Mouse (Mus musculus) kidney, embryonic 16.5 days (tissue): ENCODE measurements around the gene Rab15. TPM values are rescaled to one million over a fixed set of nuclear protein-coding genes. Genes with fewer than 3 reads are reported as not detected.
A peak's percentile ranks its signal among the peaks of the same experiment; 100 is the strongest.

Source experiments
- ATAC-seq: fragments of 200-750 bp; cut with Nextera tagmentation; 2 replicates; pipeline ENCODE4 v1.8.0; 2017; ENCODE audit warnings: moderate TSS enrichment; ENCODE audit not compliant: low FRiP score, low TSS enrichment
- H3K27ac ChIP-seq: fragments of 300-500 bp; sonication (generic); 2 replicates; pipeline ENCODE4 v1.5.1; 2014; ENCODE audit warnings: low read length
- H3K27me3 ChIP-seq: fragments of 300-500 bp; sonication (generic); 2 replicates; pipeline ENCODE4 v1.6.1; 2014; ENCODE audit warnings: low read length, control low read depth, mixed read lengths; ENCODE audit not compliant: insufficient read depth
- H3K36me3 ChIP-seq: fragments of 300-500 bp; sonication (generic); 2 replicates; pipeline ENCODE4 v1.6.1; 2014; ENCODE audit warnings: low read length, control low read depth, mixed read lengths; ENCODE audit not compliant: insufficient read depth
- H3K4me1 ChIP-seq: fragments of 300-500 bp; sonication (generic); 2 replicates; pipeline ENCODE4 v1.6.1; 2014; ENCODE audit warnings: low read length, control low read depth, mixed read lengths; ENCODE audit not compliant: insufficient read depth
- H3K4me2 ChIP-seq: fragments of 300-500 bp; sonication (generic); replicated peaks from 2 replicates; pipeline ENCODE4 v1.6.1; 2014; ENCODE audit warnings: low read depth, low read length
- H3K4me3 ChIP-seq: fragments of 300-500 bp; sonication (generic); 2 replicates; pipeline ENCODE4 v1.5.1; 2014; ENCODE audit warnings: mild to moderate bottlenecking, low read length
- H3K9ac ChIP-seq: fragments of 300-500 bp; sonication (generic); replicated peaks from 2 replicates; pipeline ENCODE4 v1.6.1; 2014; ENCODE audit warnings: low read length
- H3K9me3 ChIP-seq: fragments of 300-500 bp; sonication (generic); 2 replicates; pipeline ENCODE4 v1.6.1; 2016; ENCODE audit warnings: low read length, control low read depth
- WGBS: fragments of 180-500 bp; shearing (Covaris S2); extraction: QIAGEN DNeasy Blood & Tissue Kit; methylation state at CpG from one replicate; pipeline ENCODE4 v1.1.7; 2014; 5-methylcytosine and 5-hydroxymethylcytosine counted together
- polyA plus RNA-seq: library from polyadenylated mRNA; unstranded; fragments of >200 nt; fragmentation: Nextera tagmentation; extraction: Ambion mirVana; gene quantifications from 2 replicates; pipeline ENCODE4 v1.2.1, GENCODE M21; 2015

Rab15 gene
- polyA plus RNA-seq, 1 experiment from 2014 or later, result 14.2 TPM

- Histone ChIP-seq H3K4me2 (no peak overlapping the region), H3K27me3 (peaks cover 37% of the 10 kb centered on the region), H3K27ac (no peak overlapping the region), H3K4me1 (peaks cover 21% of the 10 kb centered on the region), H3K4me3 (no peak overlapping the region), H3K9me3 (no peaks in the 10 kb centered on the region), H3K9ac (no peak overlapping the region), H3K36me3 (no peaks in the 10 kb centered on the region)
- no peak for ATAC-seq
- WGBS, result 49% methylated on average over 4 of the region's 4 CpGs
Observed at GRCm38 (mm10) chr12:76820615-76821014, 2.1 kb downstream of the Rab15 start.

GRCm38 (mm10) chr12:76819816-76820215 is 2.9 kb downstream of the Rab15 start:
- ATAC-seq, result no peak
- Histone ChIP-seq H3K27ac (no peak overlapping the region), H3K4me2 (no peak overlapping the region), H3K27me3 (peaks cover 33% of the 10 kb centered on the region), H3K4me1 (peaks cover 21% of the 10 kb centered on the region), H3K36me3 (no peaks in the 10 kb centered on the region), H3K9ac (no peak overlapping the region), H3K4me3 (no peak overlapping the region), H3K9me3 (no peaks in the 10 kb centered on the region)
- WGBS, result 60% methylated on average over 6 of the region's 6 CpGs

GRCm38 (mm10) chr12:76818908-76819307 is 3.8 kb downstream of the Rab15 start:
- Histone ChIP-seq H3K4me2 (no peak overlapping the region), H3K36me3 (no peaks in the 10 kb centered on the region), H3K27ac (peak overlapping the region; percentile 43; the same call in 1 of the 2 replicates), H3K4me3 (no peak overlapping the region), H3K27me3 (peaks cover 28% of the 10 kb centered on the region), H3K9me3 (no peaks in the 10 kb centered on the region), H3K9ac (no peak overlapping the region), H3K4me1 (peaks cover 21% of the 10 kb centered on the region)
- 77% methylated on average over 9 of the region's 9 CpGs for WGBS
- ATAC-seq, result no peak

GRCm38 (mm10) chr12:76818120-76818519 is 4.6 kb downstream of the Rab15 start:
- 54% methylated on average over 4 of the region's 4 CpGs for WGBS
- H3K27me3 ChIP-seq, result peaks cover 20% of the 10 kb centered on the region; the same call in 1 of the 2 replicates
- peak; percentile 66 for ATAC-seq
- H3K9me3 ChIP-seq, result no peaks in the 10 kb centered on the region
- H3K4me3 ChIP-seq, result no peak overlapping the region
- peaks cover 21% of the 10 kb centered on the region for H3K4me1 ChIP-seq
- H3K9ac ChIP-seq, result no peak overlapping the region
- no peak overlapping the region for H3K4me2 ChIP-seq
- H3K36me3 ChIP-seq, result no peaks in the 10 kb centered on the region
- peak overlapping the region; percentile 72 for H3K27ac ChIP-seq

GRCm38 (mm10) chr12:76817176-76817575 is 5.5 kb downstream of the Rab15 start:
- Histone ChIP-seq H3K9me3 (no peaks in the 10 kb centered on the region), H3K27ac (peak overlapping the region; percentile 72; the same call in 1 of the 2 replicates), H3K4me1 (peaks cover 18% of the 10 kb centered on the region), H3K9ac (no peak overlapping the region), H3K4me3 (no peak overlapping the region), H3K36me3 (no peaks in the 10 kb centered on the region), H3K4me2 (no peak overlapping the region), H3K27me3 (peaks cover 19% of the 10 kb centered on the region; the same call in 1 of the 2 replicates)
- ATAC-seq, result no peak
- 70% methylated on average over 4 of the region's 4 CpGs for WGBS

- Histone ChIP-seq H3K4me1 (peaks cover 15% of the 10 kb centered on the region), H3K9me3 (no peaks in the 10 kb centered on the region), H3K27me3 (peaks cover 17% of the 10 kb centered on the region; the same call in 1 of the 2 replicates), H3K4me2 (no peak overlapping the region), H3K9ac (no peak overlapping the region), H3K36me3 (no peaks in the 10 kb centered on the region), H3K4me3 (no peak overlapping the region), H3K27ac (no peak overlapping the region)
- no peak for ATAC-seq
- WGBS, result 34% methylated on average over 4 of the region's 4 CpGs
Observed at GRCm38 (mm10) chr12:76816720-76817119, 6.0 kb downstream of the Rab15 start.

- no peaks in the 10 kb centered on the region for H3K36me3 ChIP-seq
- H3K4me1 ChIP-seq, result 0 out of 2 replicates have a peak, but pooled peaks cover 9% of the 10 kb centered on the region
- no peak overlapping the region for H3K27ac ChIP-seq
- WGBS, result 93% methylated on average over 2 of the region's 2 CpGs
- ATAC-seq, result no peak
- no peak overlapping the region for H3K4me2 ChIP-seq
- H3K9me3 ChIP-seq, result no peaks in the 10 kb centered on the region
- no peak overlapping the region for H3K9ac ChIP-seq
- no peak overlapping the region for H3K4me3 ChIP-seq
- peaks cover 5% of the 10 kb centered on the region; the same call in 1 of the 2 replicates for H3K27me3 ChIP-seq
Observed at GRCm38 (mm10) chr12:76814120-76814519, 8.6 kb downstream of the Rab15 start.

- Histone ChIP-seq H3K4me1 (0 out of 2 replicates have a peak, but pooled peaks cover 4% of the 10 kb centered on the region), H3K9ac (no peak overlapping the region), H3K27ac (no peak overlapping the region), H3K36me3 (no peaks in the 10 kb centered on the region), H3K27me3 (no peaks in the 10 kb centered on the region), H3K9me3 (no peaks in the 10 kb centered on the region), H3K4me3 (no peak overlapping the region), H3K4me2 (no peak overlapping the region)
- 68% methylated on average over 10 of the region's 10 CpGs for WGBS
- ATAC-seq, result no peak
Observed at GRCm38 (mm10) chr12:76813543-76813942, 9.2 kb downstream of the Rab15 start.

GRCm38 (mm10) chr12:76811006-76811405 is 11.7 kb downstream of the Rab15 start:
- Histone ChIP-seq H3K4me1 (no peaks in the 10 kb centered on the region), H3K9ac (no peak overlapping the region), H3K4me3 (no peak overlapping the region), H3K27ac (no peak overlapping the region), H3K36me3 (no peaks in the 10 kb centered on the region), H3K4me2 (no peak overlapping the region), H3K9me3 (no peaks in the 10 kb centered on the region), H3K27me3 (no peaks in the 10 kb centered on the region)
- 95% methylated on average over 4 of the region's 4 CpGs for WGBS
- no peak for ATAC-seq

- WGBS, result 87% methylated on average over 5 of the region's 5 CpGs
- Histone ChIP-seq H3K4me1 (no peaks in the 10 kb centered on the region), H3K4me3 (no peak overlapping the region), H3K9ac (no peak overlapping the region), H3K27ac (no peak overlapping the region), H3K36me3 (no peaks in the 10 kb centered on the region), H3K9me3 (no peaks in the 10 kb centered on the region), H3K27me3 (no peaks in the 10 kb centered on the region), H3K4me2 (no peak overlapping the region)
- ATAC-seq, result no peak
Observed at GRCm38 (mm10) chr12:76810491-76810890, 12.2 kb downstream of the Rab15 start.
